In genomic region chr2:154192141-154192540, GRCm38 (mm10) we compare ENCODE assay signal across 19 mouse cellular contexts. TPM values are rescaled to one million over a fixed set of nuclear protein-coding genes. Genes with fewer than 3 reads are reported as not detected.
"Had no signal": no experiment of that assay in that cellular context is flagged by ENCODE, and none has a peak within 500 bp of the region (broad histone marks: within the 10 kb centered on the region; RNA-seq: fewer than 3 reads in every experiment).

No protein-coding gene starts in this region.

- H3K9me3 ChIP-seq: limb, embryonic 15.5 days; liver, embryonic 12.5 days; lung, embryonic 15.5 days; megakaryocyte, embryonic 14.5 days; midbrain, embryonic 15.5 days; neural tube, embryonic 12.5 days had no signal

- H3K4me3 ChIP-seq: limb, embryonic 15.5 days; liver, embryonic 12.5 days; lung, embryonic 15.5 days; megakaryocyte, embryonic 14.5 days; midbrain, embryonic 15.5 days; neural tube, embryonic 12.5 days had no signal

- DNase-seq: lung, postnatal 14 days; thymus, adult 18-20 months; thymus, postnatal 14 days had no signal

- H3K27me3 ChIP-seq: limb, embryonic 15.5 days; liver, embryonic 12.5 days; lung, embryonic 15.5 days; midbrain, embryonic 15.5 days; neural tube, embryonic 12.5 days had no signal

- H3K9ac ChIP-seq: limb, embryonic 15.5 days; liver, embryonic 12.5 days; lung, embryonic 15.5 days; midbrain, embryonic 15.5 days; neural tube, embryonic 12.5 days had no signal

- ATAC-seq: liver, embryonic 12.5 days; midbrain, embryonic 15.5 days had no signal

- H3K4me1 ChIP-seq: limb, embryonic 15.5 days; liver, embryonic 12.5 days; lung, embryonic 15.5 days; megakaryocyte, embryonic 14.5 days; midbrain, embryonic 15.5 days; neural tube, embryonic 12.5 days had no signal

- H3K27ac ChIP-seq: limb, embryonic 15.5 days; liver, embryonic 12.5 days; lung, embryonic 15.5 days; macrophage; midbrain, embryonic 15.5 days; neural tube, embryonic 12.5 days had no signal

- H3K4me2 ChIP-seq: limb, embryonic 15.5 days; liver, embryonic 12.5 days; lung, embryonic 15.5 days; midbrain, embryonic 11.5 days; midbrain, embryonic 15.5 days; neural tube, embryonic 12.5 days had no signal

- H3K36me3 ChIP-seq: limb, embryonic 15.5 days; liver, embryonic 12.5 days; lung, embryonic 15.5 days; midbrain, embryonic 15.5 days; neural tube, embryonic 12.5 days had no signal

RNA-seq across cellular contexts. Expression of gene Bpifb1, which starts 1.5 kb away (rescaled TPM):
- total RNA-seq: monocyte, adult 5-6 weeks; neutrophil, adult 5-6 weeks had no signal
- polyA plus RNA-seq: kidney, embryonic 16.5 days; limb, embryonic 11.5 days; macrophage; midbrain, embryonic 11.5 days; neural tube, embryonic 12.5 days had no signal

RNA-seq across cellular contexts. Expression of gene Bpifa5, which starts 29.7 kb away (rescaled TPM):
- total RNA-seq: layer of hippocampus, postnatal 25 days; left cerebral cortex, adult 8-10 months; left cerebral cortex, postnatal 25 days; monocyte, adult 5-6 weeks; neutrophil, adult 5-6 weeks had no signal
- polyA plus RNA-seq: kidney, embryonic 16.5 days; limb, embryonic 11.5 days; limb, embryonic 15.5 days; liver, embryonic 12.5 days; liver, embryonic 16.5 days; lung, embryonic 15.5 days; macrophage; midbrain, embryonic 11.5 days; midbrain, embryonic 15.5 days; neural tube, embryonic 12.5 days had no signal

RNA-seq across cellular contexts. Expression of gene Bpifb5, which starts 31.4 kb away (rescaled TPM):
- total RNA-seq: layer of hippocampus, postnatal 25 days; left cerebral cortex, adult 8-10 months; left cerebral cortex, postnatal 25 days; monocyte, adult 5-6 weeks; neutrophil, adult 5-6 weeks had no signal
- polyA plus RNA-seq: liver, embryonic 12.5 days; liver, embryonic 16.5 days; macrophage; neural tube, embryonic 12.5 days had no signal

RNA-seq across cellular contexts. Expression of gene Bpifa1, which starts 49.5 kb away (rescaled TPM):
- total RNA-seq: layer of hippocampus, postnatal 25 days; left cerebral cortex, adult 8-10 months; left cerebral cortex, postnatal 25 days; monocyte, adult 5-6 weeks; neutrophil, adult 5-6 weeks had no signal
- polyA plus RNA-seq: limb, embryonic 11.5 days; limb, embryonic 15.5 days; liver, embryonic 16.5 days; macrophage; midbrain, embryonic 11.5 days; midbrain, embryonic 15.5 days; neural tube, embryonic 12.5 days had no signal
